Mouse (Mus musculus): ENCODE results near the gene Colq.

The Colq gene

GRCm38 (mm10) chr14:31521318-31521717 is 69.8 kb downstream of the Colq start:
- no peak for DNase-seq

- peak; percentile 11 for DNase-seq
Observed at GRCm38 (mm10) chr14:31519165-31519564, 72.0 kb downstream of the Colq start.

- DNase-seq = no peak
Observed at GRCm38 (mm10) chr14:31515895-31516294, 75.2 kb downstream of the Colq start.

- no peak for DNase-seq
Observed at GRCm38 (mm10) chr14:31510322-31510721, 80.8 kb downstream of the Colq start.

GRCm38 (mm10) chr14:31509911-31510310 is 81.2 kb downstream of the Colq start:
- no peak for DNase-seq

- DNase-seq = no peak
Observed at GRCm38 (mm10) chr14:31506456-31506855, 84.7 kb downstream of the Colq start.

- no peak for DNase-seq
Observed at GRCm38 (mm10) chr14:31503406-31503805, 87.7 kb downstream of the Colq start.

GRCm38 (mm10) chr14:31499526-31499925 is 91.6 kb downstream of the Colq start:
- no peak for DNase-seq

- DNase-seq = no peak
Observed at GRCm38 (mm10) chr14:31496241-31496646, 94.9 kb downstream of the Colq start.

GRCm38 (mm10) chr14:31495538-31495937 is 95.6 kb downstream of the Colq start:
- DNase-seq = no peak

GRCm38 (mm10) chr14:31494975-31495455 is 96.1 kb downstream of the Colq start, which contains the start of gene Mettl6:
Gene Mettl6, minus strand, starts transcription at chr14:31495040.
- peak; percentile 87 for DNase-seq

GRCm38 (mm10) chr14:31494349-31494974 is 96.7 kb downstream of the Colq start, which contains the start of gene Eaf1:
Gene Eaf1, plus strand, starts transcription at chr14:31494399.
- DNase-seq = peak; percentile 27

GRCm38 (mm10) chr14:31493901-31494300 is 97.2 kb downstream of the Colq start:
- DNase-seq = no peak

GRCm38 (mm10) chr14:31488055-31488454 is 103.1 kb downstream of the Colq start:
- DNase-seq = no peak

GRCm38 (mm10) chr14:31486465-31486864 is 104.7 kb downstream of the Colq start:
- no peak for DNase-seq

GRCm38 (mm10) chr14:31482417-31482816 is 108.7 kb downstream of the Colq start:
- no peak for DNase-seq

GRCm38 (mm10) chr14:31473297-31473696 is 117.8 kb downstream of the Colq start:
- DNase-seq = no peak
